Comparison of ENCODE assay signal across 21 mouse cellular contexts in the genomic region with DNA sequence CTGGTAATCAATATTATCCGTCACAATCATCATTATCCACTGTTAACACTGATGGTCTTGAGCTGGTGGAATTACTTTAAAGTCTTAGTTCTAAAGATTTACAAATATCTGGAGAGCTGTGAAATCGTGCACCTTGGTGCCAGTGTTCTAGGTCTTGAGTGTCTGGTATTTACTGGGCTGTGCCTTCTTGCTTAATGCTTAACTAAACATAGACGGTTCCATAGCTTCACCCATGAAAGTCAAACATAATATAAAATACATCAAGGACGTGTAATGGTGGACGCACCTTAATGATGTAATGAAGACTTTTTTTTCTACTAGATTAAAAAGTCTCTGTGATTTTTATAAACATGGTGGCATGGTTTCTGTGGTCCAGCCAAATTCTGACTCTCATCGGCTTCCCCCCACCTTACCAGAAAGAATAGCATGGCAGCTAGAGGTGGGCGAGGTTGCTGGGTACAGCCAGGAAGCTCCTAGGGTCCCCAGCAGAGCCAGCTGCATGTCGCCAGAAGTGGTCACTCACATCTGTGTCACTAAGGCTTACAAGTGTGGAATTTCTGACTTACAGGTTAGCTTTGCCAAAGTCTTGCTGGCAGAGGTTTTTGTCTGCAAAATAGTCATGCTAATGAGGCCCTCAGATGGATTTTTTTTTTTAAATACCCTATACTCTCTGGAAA. TPM values are rescaled to one million over a fixed set of nuclear protein-coding genes. Genes with fewer than 3 reads are reported as not detected.
A peak's percentile ranks its signal among the peaks of the same experiment; 100 is the strongest.
DNase-seq lines count a peak whose midpoint lies in the region; ATAC-seq and TF ChIP-seq lines count a peak whose summit lies in the region.
"Had no signal": no experiment of that assay in that cellular context is flagged by ENCODE, and none has a peak within 500 bp of the region (broad histone marks: within the 10 kb centered on the region; RNA-seq: fewer than 3 reads in every experiment).

No protein-coding gene starts in this region.

- no peak for TF ChIP-seq CTCF in liver, postnatal 0 days (IDR thresholded peaks at IDR 0.05; ENCODE audit: low read depth)
- no peak for TF ChIP-seq CTCF in stomach, postnatal 0 days (IDR thresholded peaks at IDR 0.05; ENCODE audit: low read depth)

- H3K27me3 ChIP-seq in liver, postnatal 0 days (ENCODE audit: insufficient read depth, low read length), result no peaks in the 10 kb centered on the region
- H3K27me3 ChIP-seq in liver, embryonic 11.5 days (replicated peaks; ENCODE audit: control insufficient read depth, insufficient read depth, low read length), result no peaks in the 10 kb centered on the region
- H3K27me3 ChIP-seq in stomach, postnatal 0 days (ENCODE audit: control insufficient read depth, insufficient read depth, low read length), result no peaks in the 10 kb centered on the region
- H3K27me3 ChIP-seq: embryonic facial prominence, embryonic 12.5 days; forebrain, embryonic 13.5 days; forebrain, embryonic 15.5 days had no signal

- no peak overlapping the region for H3K27ac ChIP-seq in liver, postnatal 0 days (ENCODE audit: low read depth)
- no peak overlapping the region for H3K27ac ChIP-seq in liver, embryonic 11.5 days (ENCODE audit: low read depth, low read length)
- no peak overlapping the region for H3K27ac ChIP-seq in stomach, postnatal 0 days (replicated peaks)
- H3K27ac ChIP-seq: embryonic facial prominence, embryonic 10.5 days; embryonic facial prominence, embryonic 12.5 days; forebrain, embryonic 13.5 days; forebrain, embryonic 15.5 days had no signal

- no peaks in the 10 kb centered on the region for H3K36me3 ChIP-seq in liver, postnatal 0 days (replicated peaks; ENCODE audit: insufficient read depth, low read length)
- no peaks in the 10 kb centered on the region for H3K36me3 ChIP-seq in liver, embryonic 11.5 days (ENCODE audit: control insufficient read depth, insufficient read depth, low read length)
- no peaks in the 10 kb centered on the region for H3K36me3 ChIP-seq in stomach, postnatal 0 days (ENCODE audit: control insufficient read depth, insufficient read depth, low read length)
- H3K36me3 ChIP-seq: embryonic facial prominence, embryonic 10.5 days; embryonic facial prominence, embryonic 12.5 days; forebrain, embryonic 15.5 days; G1E had no signal

- H3K4me1 ChIP-seq in liver, postnatal 0 days (ENCODE audit: insufficient read depth), result no peaks in the 10 kb centered on the region
- no peaks in the 10 kb centered on the region for H3K4me1 ChIP-seq in liver, embryonic 11.5 days (replicated peaks; ENCODE audit: control insufficient read depth, insufficient read depth, low read length)
- H3K4me1 ChIP-seq in stomach, postnatal 0 days (replicated peaks; ENCODE audit: control insufficient read depth, insufficient read depth), result no peaks in the 10 kb centered on the region
- H3K4me1 ChIP-seq: embryonic facial prominence, embryonic 10.5 days; embryonic facial prominence, embryonic 12.5 days; forebrain, embryonic 15.5 days had no signal

- DNase-seq in heart, adult 11 months, result peak; percentile 80
- no peak for DNase-seq in heart, postnatal 4 days
- DNase-seq in liver, postnatal 0 days, result peak; percentile 1
- DNase-seq in liver, embryonic 11.5 days (ENCODE audit: low spot score), result no peak
- peak; percentile 25 for DNase-seq in testis, postnatal 10 days (ENCODE audit: low spot score)
- no peak for DNase-seq in testis, postnatal 14 days (ENCODE audit: low spot score)
- DNase-seq in stomach, postnatal 0 days (ENCODE audit: low spot score), result no peak
- no peak for DNase-seq in spleen, postnatal 4 days (ENCODE audit: low spot score in 2 of 2)
- DNase-seq: adrenal gland, adult 8-10 months; cerebellum, adult 11-12 months; cerebellum, adult 2 months; cerebellum, adult 9-10 months; cerebellum, postnatal 10 days; cerebellum, postnatal 25 days had no signal

- WGBS in liver, postnatal 0 days (ENCODE audit: insufficient replicate concordance), result 76% methylated on average over 8 of the region's 8 CpGs
- WGBS in liver, embryonic 11.5 days, result 80% methylated on average over 8 of the region's 8 CpGs
- 63% methylated on average over 8 of the region's 8 CpGs for WGBS in stomach, postnatal 0 days

- H3K9me3 ChIP-seq in liver, postnatal 0 days (ENCODE audit: low read length), result no peaks in the 10 kb centered on the region
- H3K9me3 ChIP-seq in liver, embryonic 11.5 days (ENCODE audit: control insufficient read depth, low read length), result no peaks in the 10 kb centered on the region
- H3K9me3 ChIP-seq in stomach, postnatal 0 days (ENCODE audit: control insufficient read depth, low read length), result no peaks in the 10 kb centered on the region
- H3K9me3 ChIP-seq: embryonic facial prominence, embryonic 10.5 days; embryonic facial prominence, embryonic 12.5 days; forebrain, embryonic 13.5 days; forebrain, embryonic 15.5 days; G1E had no signal

- H3K9ac ChIP-seq in liver, postnatal 0 days (replicated peaks), result no peak overlapping the region
- no peak overlapping the region for H3K9ac ChIP-seq in liver, embryonic 11.5 days (ENCODE audit: low read depth, low read length)
- H3K9ac ChIP-seq in stomach, postnatal 0 days (ENCODE audit: low read length), result no peak overlapping the region
- H3K9ac ChIP-seq: embryonic facial prominence, embryonic 12.5 days; forebrain, embryonic 13.5 days; forebrain, embryonic 15.5 days had no signal

- no peak for ATAC-seq in liver, postnatal 0 days
- no peak for ATAC-seq in liver, embryonic 11.5 days (replicated peaks; ENCODE audit: low FRiP score)
- 0 out of 2 replicates have a peak, but pooled peaks have one; percentile 53 for ATAC-seq in stomach, postnatal 0 days (ENCODE audit: low FRiP score, low TSS enrichment)
- ATAC-seq: activated CD4-positive, CD25-positive, alpha-beta regulatory T cell, adult 4 months; forebrain, embryonic 13.5 days; forebrain, embryonic 15.5 days; Patski had no signal

- H3K4me3 ChIP-seq in liver, postnatal 0 days (ENCODE audit: low read depth, low read length), result no peak overlapping the region
- no peak overlapping the region for H3K4me3 ChIP-seq in liver, embryonic 11.5 days (ENCODE audit: low read depth, low read length)
- no peak overlapping the region for H3K4me3 ChIP-seq in stomach, postnatal 0 days (ENCODE audit: low read depth, low read length)
- H3K4me3 ChIP-seq: embryonic facial prominence, embryonic 10.5 days; embryonic facial prominence, embryonic 12.5 days; forebrain, embryonic 13.5 days; forebrain, embryonic 15.5 days had no signal

- no peak overlapping the region for H3K4me2 ChIP-seq in liver, postnatal 0 days (ENCODE audit: low read depth, low read length)
- no peak overlapping the region for H3K4me2 ChIP-seq in liver, embryonic 11.5 days
- H3K4me2 ChIP-seq in stomach, postnatal 0 days (replicated peaks; ENCODE audit: low read depth), result no peak overlapping the region
- H3K4me2 ChIP-seq: embryonic facial prominence, embryonic 12.5 days; forebrain, embryonic 13.5 days; forebrain, embryonic 15.5 days had no signal

- TF ChIP-seq EP300 in liver, postnatal 0 days (IDR thresholded peaks at IDR 0.05; ENCODE audit: low read depth), result no peak
- no peak for TF ChIP-seq EP300 in stomach, postnatal 0 days (optimal IDR thresholded peaks at IDR 0.05)

RNA-seq across cellular contexts. Expression of a gene that starts 16.3 kb away (rescaled TPM):
- 10 to 100 TPM; 91.8 to 99.1 TPM for total RNA-seq in heart, postnatal 4 days (2021)
- 80.6 and 87.0 TPM in 2 replicates for polyA plus RNA-seq in liver, postnatal 0 days (2015; fragmentation: Nextera tagmentation; extraction: Ambion mirVana)
- polyA plus RNA-seq in liver, embryonic 11.5 days (2014; fragmentation: Nextera tagmentation; extraction: Ambion mirVana), result 158 and 171 TPM in 2 replicates
- polyA plus RNA-seq in stomach, postnatal 0 days (2015; fragmentation: Nextera tagmentation; extraction: Ambion mirVana), result 181 and 183 TPM in 2 replicates

Comparison
In these comparisons a context has a peak if more than half of its experiments do, and no peak if none do; other contexts are left out.
1. DNase-seq: peak in heart, adult 11 months (single experiment), liver, postnatal 0 days (single experiment) and testis, postnatal 10 days (single experiment); none in heart, postnatal 4 days (single experiment), liver, embryonic 11.5 days (single experiment), testis, postnatal 14 days (single experiment), stomach, postnatal 0 days (single experiment) and spleen, postnatal 4 days (0 of 2).